Mouse (Mus musculus) megakaryocyte-erythroid progenitor cell, adult 5-6 weeks (primary cell): ENCODE results near the gene Gm49336. TPM values are rescaled to one million over a fixed set of nuclear protein-coding genes. Genes with fewer than 3 reads are reported as not detected.

ENCODE experiments used
- ATAC-seq: replicated peaks from 2 replicates; pipeline ENCODE4 v1.8.0; 2016; ENCODE audit warnings: mild to moderate bottlenecking, inconsistent platforms; ENCODE audit not compliant: severe bottlenecking, poor library complexity, low FRiP score, low TSS enrichment
- total RNA-seq, 2 experiments: library from RNA; stranded (forward) in 1 of 2; stranded (reverse) in 1 of 2; fragments of 200-1000, 215-1000 nt in 1 of 2; fragments of >200 nt in 1 of 2; fragmentation: Nextera tagmentation in 1 of 2; gene quantifications; 2 replicates each; pipeline ENCODE4 v1.2.3; 2014 to 2017

Gene Gm49336
- total RNA-seq, 2 experiments from 2014 or later = 76.3 to 95.0 TPM

- no peak for ATAC-seq
Observed at GRCm38 (mm10) chr14:60172286-60173055, 78.8 kb downstream of the Gm49336 start.

GRCm38 (mm10) chr14:60170845-60171610 is 80.3 kb downstream of the Gm49336 start:
- ATAC-seq = no peak

- no peak for ATAC-seq
Observed at GRCm38 (mm10) chr14:60163367-60163766, 87.9 kb downstream of the Gm49336 start.

Other genes starting within 250 kb of the Gm49336 start
- gene Atp8a2, start 54.3 kb downstream of the Gm49336 start, total RNA-seq (2014; fragmentation: Nextera tagmentation) = 0.15 and 3.3 TPM in 2 replicates
- gene Atp8a2, start 54.3 kb downstream of the Gm49336 start, total RNA-seq (2017) = 0.04 TPM in 1 of 2 replicates, not detected in the other
- gene Nupl1, start 76 bp downstream of the Gm49336 start, total RNA-seq (2014; fragmentation: Nextera tagmentation) = not detected in 2 replicates
- 0.38 TPM in 1 of 2 replicates, not detected in the other for gene Nupl1, start 76 bp downstream of the Gm49336 start, total RNA-seq (2017)
- gene Mtmr6, start 13.7 kb upstream of the Gm49336 start, total RNA-seq (2014; fragmentation: Nextera tagmentation) = 17.1 and 22.6 TPM in 2 replicates
- gene Mtmr6, start 13.7 kb upstream of the Gm49336 start, total RNA-seq (2017) = 43.1 and 45.5 TPM in 2 replicates
- gene Amer2, start 121.8 kb upstream of the Gm49336 start, total RNA-seq (2014; fragmentation: Nextera tagmentation) = not detected in 2 replicates
- gene Amer2, start 121.8 kb upstream of the Gm49336 start, total RNA-seq (2017) = 0.09 TPM in 1 of 2 replicates, not detected in the other